ENCODE assay signal across 7 mouse cellular contexts in genomic region chr16:91372577-91373472, GRCm38 (mm10). TPM values are rescaled to one million over a fixed set of nuclear protein-coding genes. Genes with fewer than 3 reads are reported as not detected.
DNase-seq lines count a peak whose midpoint lies in the region; ATAC-seq and TF ChIP-seq lines count a peak whose summit lies in the region.

Gene Ifnar2, plus strand, starts transcription at chr16:91372783.

- peak within 1 kb of the TSS; percentile 94 for H3K9ac ChIP-seq in intestine, embryonic 16.5 days (ENCODE audit: low read depth, low read length)
- peak within 1 kb of the TSS; percentile 96 for H3K9ac ChIP-seq in midbrain, embryonic 11.5 days (ENCODE audit: low read length)

- peak within 1 kb of the TSS; percentile 94 for H3K27ac ChIP-seq in intestine, embryonic 16.5 days (ENCODE audit: low read length)
- H3K27ac ChIP-seq in midbrain, embryonic 11.5 days (ENCODE audit: low read depth, low read length), result peak within 1 kb of the TSS; percentile 89
- peak within 1 kb of the TSS; percentile 93 for H3K27ac ChIP-seq in small intestine, adult 2 months (ENCODE audit: insufficient read depth, low read depth, low read length)

- no peak; the same call in 1 of the 2 replicates for TF ChIP-seq POLR2A in small intestine, adult 2 months (IDR thresholded peaks at IDR 0.05; ENCODE audit: low read depth, low read length)

- H3K4me2 ChIP-seq in intestine, embryonic 16.5 days (ENCODE audit: low read depth, low read length), result peak within 1 kb of the TSS; percentile 69
- H3K4me2 ChIP-seq in midbrain, embryonic 11.5 days, result peak within 1 kb of the TSS; percentile 75

- peak; percentile 93 for DNase-seq in adrenal gland, adult 2 months
- DNase-seq in embryo, embryonic 11 days, result peak; percentile 86
- DNase-seq in gastrocnemius, postnatal 4 days (ENCODE audit: low spot score in 2 of 2), result peak; percentile 70 to 85
- DNase-seq in left cerebral cortex, postnatal 4 days, result peak; percentile 79
- peak; percentile 98 for DNase-seq in midbrain, embryonic 11.5 days (ENCODE audit: low spot score, missing footprints)

- no peaks in the 10 kb centered on the region for H3K9me3 ChIP-seq in intestine, embryonic 16.5 days (ENCODE audit: control insufficient read depth, low read length)
- H3K9me3 ChIP-seq in midbrain, embryonic 11.5 days (ENCODE audit: control insufficient read depth, low read length), result no peaks in the 10 kb centered on the region

- H3K4me3 ChIP-seq in intestine, embryonic 16.5 days (ENCODE audit: low read length), result peak within 1 kb of the TSS; percentile 91
- H3K4me3 ChIP-seq in midbrain, embryonic 11.5 days (ENCODE audit: low read depth, low read length), result peak within 1 kb of the TSS; percentile 86
- H3K4me3 ChIP-seq in small intestine, adult 2 months (ENCODE audit: low read depth, low read length), result peak within 1 kb of the TSS; percentile 95

- no peak; the same call in 1 of the 2 replicates for TF ChIP-seq CTCF in small intestine, adult 2 months (IDR thresholded peaks at IDR 0.05; ENCODE audit: extremely low read depth, insufficient read length, insufficient replicate concordance, low read depth, low read length)

- peaks cover 9% of the 10 kb centered on the region for H3K4me1 ChIP-seq in intestine, embryonic 16.5 days (ENCODE audit: control insufficient read depth, insufficient read depth, low read length)
- H3K4me1 ChIP-seq in midbrain, embryonic 11.5 days (ENCODE audit: control insufficient read depth, insufficient read depth, low read length), result peaks cover 8% of the 10 kb centered on the region
- peaks cover 7% of the 10 kb centered on the region; the same call in 1 of the 2 replicates for H3K4me1 ChIP-seq in small intestine, adult 2 months (ENCODE audit: control insufficient read depth, insufficient read depth, insufficient read length, low read length)

- H3K36me3 ChIP-seq in intestine, embryonic 16.5 days (ENCODE audit: control insufficient read depth, insufficient read depth, low read length), result no peaks in the 10 kb centered on the region
- no peaks in the 10 kb centered on the region for H3K36me3 ChIP-seq in midbrain, embryonic 11.5 days (ENCODE audit: control insufficient read depth, insufficient read depth, low read length)
- H3K36me3 ChIP-seq in small intestine, adult 2 months (ENCODE audit: control insufficient read depth, insufficient read depth, low read length), result no peaks in the 10 kb centered on the region

- intact Hi-C loops in left cerebral cortex, postnatal 4 days (cut with DNase I), result no loop called here

- peak; percentile 93 for ATAC-seq in intestine, embryonic 16.5 days
- peak; percentile 92 for ATAC-seq in midbrain, embryonic 11.5 days (ENCODE audit: low FRiP score)

- H3K27me3 ChIP-seq in intestine, embryonic 16.5 days (replicated peaks; ENCODE audit: control insufficient read depth, insufficient read depth, low read length), result no peaks in the 10 kb centered on the region
- no peaks in the 10 kb centered on the region for H3K27me3 ChIP-seq in midbrain, embryonic 11.5 days (ENCODE audit: control insufficient read depth, insufficient read depth, low read length)
- no peaks in the 10 kb centered on the region for H3K27me3 ChIP-seq in small intestine, adult 2 months (ENCODE audit: control insufficient read depth, insufficient read depth, low read length)

- WGBS in intestine, embryonic 16.5 days, result under 1% methylated on average over 56 of the region's 62 CpGs
- under 1% methylated on average over 59 of the region's 62 CpGs for WGBS in midbrain, embryonic 11.5 days
- under 1% methylated on average over 62 of the region's 62 CpGs for WGBS in small intestine, adult 2 months

RNA-seq across cellular contexts. Expression of gene Ifnar2, which starts in this region (rescaled TPM):
- 100 to 1,000 TPM; 112 to 134 TPM for total RNA-seq in adrenal gland, adult 2 months (2021)
- 225 and 282 TPM in 2 replicates for polyA plus RNA-seq in adrenal gland, adult 2 months (2012; rRNA removed)
- total RNA-seq in gastrocnemius, postnatal 4 days (2021), result 10 to 100 TPM; 26.1 to 31.4 TPM
- 45.1 and 45.7 TPM in 2 replicates for polyA plus RNA-seq in intestine, embryonic 16.5 days (2015; fragmentation: Nextera tagmentation; extraction: Ambion mirVana)
- total RNA-seq in left cerebral cortex, postnatal 4 days (2021), result 10 to 100 TPM; 26.5 to 28.6 TPM
- 32.6 and 32.7 TPM in 2 replicates for polyA plus RNA-seq in midbrain, embryonic 11.5 days (2014; fragmentation: Nextera tagmentation; extraction: Ambion mirVana)
- 12.6 and 25.3 TPM in 2 replicates for polyA plus RNA-seq in small intestine, adult 2 months (2012; rRNA removed)

Comparison
In these comparisons a context has a peak if more than half of its experiments do, and no peak if none do; other contexts are left out.
1. Peak in every context shown above with its lines: DNase-seq, ATAC-seq, H3K4me3 ChIP-seq and H3K27ac ChIP-seq.